Mouse (Mus musculus) thymus, postnatal 4 days (tissue): ENCODE results near the gene Rap1a.

Experiments
- DNase-seq: peaks from one replicate; pipeline ENCODE4 v3.0.0; 2021

Rap1a gene

GRCm38 (mm10) chr3:105712827-105713226 lies 88.3 kb downstream of the Rap1a start:
- DNase-seq: no peak

- no peak for DNase-seq
These were observed 89.4 kb downstream of the Rap1a start for GRCm38 (mm10) chr3:105711741-105712140.

GRCm38 (mm10) chr3:105710246-105710645 lies 90.9 kb downstream of the Rap1a start:
- no peak for DNase-seq

- DNase-seq: no peak
These were observed 93.5 kb downstream of the Rap1a start for GRCm38 (mm10) chr3:105707590-105707989.

- DNase-seq: no peak
These were observed 94.6 kb downstream of the Rap1a start for GRCm38 (mm10) chr3:105706366-105707020.

- DNase-seq: no peak
These were observed 95.6 kb downstream of the Rap1a start for GRCm38 (mm10) chr3:105705561-105705960.

GRCm38 (mm10) chr3:105705061-105705549 lies 96.0 kb downstream of the Rap1a start:
- peak; percentile 65 for DNase-seq

- peak; percentile 83 for DNase-seq
These were observed 96.8 kb downstream of the Rap1a start, which contains the start of gene Inka2 for GRCm38 (mm10) chr3:105704031-105705008. Gene Inka2 (plus strand): TSS chr3:105704599.

GRCm38 (mm10) chr3:105703571-105703970 lies 97.6 kb downstream of the Rap1a start:
- DNase-seq: no peak

- DNase-seq: no peak
These were observed 99.7 kb downstream of the Rap1a start for GRCm38 (mm10) chr3:105701399-105701798.

GRCm38 (mm10) chr3:105700786-105701185 lies 100.3 kb downstream of the Rap1a start:
- DNase-seq: peak; percentile 37

- no peak for DNase-seq
These were observed 101.7 kb downstream of the Rap1a start for GRCm38 (mm10) chr3:105699241-105699933.

GRCm38 (mm10) chr3:105698311-105698710 lies 102.8 kb downstream of the Rap1a start:
- no peak for DNase-seq

GRCm38 (mm10) chr3:105697148-105697441 lies 104.0 kb downstream of the Rap1a start:
- no peak for DNase-seq

- no peak for DNase-seq
These were observed 104.6 kb downstream of the Rap1a start for GRCm38 (mm10) chr3:105696387-105697147.

- no peak for DNase-seq
These were observed 105.4 kb downstream of the Rap1a start for GRCm38 (mm10) chr3:105695476-105696386.

GRCm38 (mm10) chr3:105693327-105694080 lies 107.6 kb downstream of the Rap1a start:
- DNase-seq: no peak

- DNase-seq: no peak
These were observed 112.6 kb downstream of the Rap1a start for GRCm38 (mm10) chr3:105688536-105688935.

- peak; percentile 95 for DNase-seq
These were observed 113.6 kb downstream of the Rap1a start, which contains the start of gene Ddx20 for GRCm38 (mm10) chr3:105687324-105688060. Gene Ddx20 (minus strand): TSS chr3:105687574.
